Mouse (Mus musculus) kidney, postnatal 36 days (tissue): ENCODE data around the gene Cpt1b.

Experiments
- DNase-seq, 2 experiments: peaks; one replicate each; pipeline ENCODE4 v3.0.0; 2021 to 2022; ENCODE audit warnings: mixed read lengths in 2 of 2

Gene Cpt1b

GRCm38 (mm10) chr15:89425711-89426121 lies at the start of gene Cpt1b:
Cpt1b (minus strand) TSS chr15:89425863.
- peak; percentile 60 to 61 for DNase-seq

- no peak for DNase-seq
Measured at GRCm38 (mm10) chr15:89475293-89475600, 49.6 kb upstream of the Cpt1b start.

- DNase-seq: peak in 1 of 2 experiments; percentile 26
Measured at GRCm38 (mm10) chr15:89474596-89475292, 49.1 kb upstream of the Cpt1b start.

GRCm38 (mm10) chr15:89473921-89474320 lies 48.3 kb upstream of the Cpt1b start:
- no peak for DNase-seq

- no peak for DNase-seq
Measured at GRCm38 (mm10) chr15:89473370-89473769, 47.7 kb upstream of the Cpt1b start.

GRCm38 (mm10) chr15:89471476-89471875 lies 45.8 kb upstream of the Cpt1b start:
- no peak for DNase-seq

- peak in 1 of 2 experiments; percentile 13 for DNase-seq
Measured at GRCm38 (mm10) chr15:89468577-89468976, 42.9 kb upstream of the Cpt1b start.

GRCm38 (mm10) chr15:89465052-89465451 lies 39.4 kb upstream of the Cpt1b start:
- DNase-seq: no peak

GRCm38 (mm10) chr15:89463334-89464235 lies 37.9 kb upstream of the Cpt1b start:
- peak; percentile 41 to 61 for DNase-seq

- DNase-seq: no peak
Measured at GRCm38 (mm10) chr15:89462176-89462575, 36.5 kb upstream of the Cpt1b start.

- DNase-seq: no peak
Measured at GRCm38 (mm10) chr15:89461321-89461720, 35.7 kb upstream of the Cpt1b start.

- no peak for DNase-seq
Measured at GRCm38 (mm10) chr15:89460298-89460697, 34.6 kb upstream of the Cpt1b start.

- DNase-seq: no peak
Measured at GRCm38 (mm10) chr15:89459821-89460220, 34.2 kb upstream of the Cpt1b start.

GRCm38 (mm10) chr15:89458942-89459341 lies 33.3 kb upstream of the Cpt1b start:
- no peak for DNase-seq

- DNase-seq: no peak
Measured at GRCm38 (mm10) chr15:89455642-89456041, 30.0 kb upstream of the Cpt1b start.

- no peak for DNase-seq
Measured at GRCm38 (mm10) chr15:89454857-89455256, 29.2 kb upstream of the Cpt1b start.

- DNase-seq: no peak
Measured at GRCm38 (mm10) chr15:89453865-89454478, 28.3 kb upstream of the Cpt1b start, which contains the start of gene Mapk8ip2. Mapk8ip2 (plus strand) TSS chr15:89453913.

GRCm38 (mm10) chr15:89452906-89453864 lies 27.5 kb upstream of the Cpt1b start:
- DNase-seq: peak; percentile 60 to 88

- peak in 1 of 2 experiments; percentile 24 for DNase-seq
Measured at GRCm38 (mm10) chr15:89442486-89443070, 16.9 kb upstream of the Cpt1b start.

GRCm38 (mm10) chr15:89435878-89436277 lies 10.2 kb upstream of the Cpt1b start:
- no peak for DNase-seq

GRCm38 (mm10) chr15:89434136-89434535 lies 8.5 kb upstream of the Cpt1b start:
- DNase-seq: no peak

- DNase-seq: no peak
Measured at GRCm38 (mm10) chr15:89432946-89433345, 7.3 kb upstream of the Cpt1b start.
